8 mouse cellular contexts compared by ENCODE assay signal in the genomic region with DNA sequence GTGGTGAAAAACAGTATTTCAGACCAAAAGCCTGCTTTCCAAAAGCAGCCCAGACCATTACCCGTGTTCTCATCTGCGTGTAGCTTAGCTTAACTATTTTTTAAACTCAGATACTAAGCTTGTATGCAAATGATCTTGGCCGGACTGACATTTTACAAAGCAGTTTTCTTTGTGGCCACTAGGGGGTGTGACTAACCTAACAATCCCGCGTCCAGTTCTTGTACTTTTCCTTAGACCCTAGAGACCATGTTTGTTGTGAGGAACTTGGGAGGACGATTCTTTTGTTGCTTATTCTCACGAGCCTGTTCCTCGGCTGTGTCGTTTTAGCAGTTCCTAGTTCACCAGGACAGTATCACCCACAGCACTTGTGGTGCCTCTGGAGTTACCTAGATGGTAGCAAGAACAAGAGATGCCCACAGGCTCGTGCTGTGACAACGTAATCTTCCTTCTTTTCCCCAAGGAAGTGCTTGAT.
DNase-seq lines count a peak whose midpoint lies in the region; ATAC-seq and TF ChIP-seq lines count a peak whose summit lies in the region.

No protein-coding gene starts in this region.

- ATAC-seq in forebrain, embryonic 11.5 days (replicated peaks; ENCODE audit: low FRiP score): peak; percentile 65
- peak; percentile 63; the same call in 1 of the 2 replicates for ATAC-seq in lung, embryonic 16.5 days (ENCODE audit: low read depth)

- H3K9me3 ChIP-seq in forebrain, embryonic 11.5 days (ENCODE audit: control insufficient read depth, low read length): no peaks in the 10 kb centered on the region
- H3K9me3 ChIP-seq in hindbrain, embryonic 10.5 days: no peaks in the 10 kb centered on the region
- H3K9me3 ChIP-seq in lung, embryonic 16.5 days (ENCODE audit: control insufficient read depth, low read length): no peaks in the 10 kb centered on the region

- 0 out of 2 replicates have a peak, but pooled peaks cover 3% of the 10 kb centered on the region for H3K4me1 ChIP-seq in forebrain, embryonic 11.5 days (replicated peaks; ENCODE audit: control insufficient read depth, insufficient read depth, low read length)
- peaks cover 4% of the 10 kb centered on the region; the same call in 1 of the 2 replicates for H3K4me1 ChIP-seq in hindbrain, embryonic 10.5 days (replicated peaks)
- 0 out of 2 replicates have a peak, but pooled peaks cover 2% of the 10 kb centered on the region for H3K4me1 ChIP-seq in lung, embryonic 16.5 days (replicated peaks; ENCODE audit: control insufficient read depth, insufficient read depth, low read length)

- H3K4me2 ChIP-seq in forebrain, embryonic 11.5 days (ENCODE audit: low read depth, low read length, severe bottlenecking): no peak overlapping the region
- H3K4me2 ChIP-seq in lung, embryonic 16.5 days (ENCODE audit: low read depth, low read length): no peak overlapping the region

- no peaks in the 10 kb centered on the region for H3K36me3 ChIP-seq in forebrain, embryonic 11.5 days (ENCODE audit: control insufficient read depth, insufficient read depth, low read length)
- peaks cover 17% of the 10 kb centered on the region for H3K36me3 ChIP-seq in hindbrain, embryonic 10.5 days
- peaks cover 13% of the 10 kb centered on the region for H3K36me3 ChIP-seq in lung, embryonic 16.5 days (ENCODE audit: control insufficient read depth, insufficient read depth, low read length)

- no peak overlapping the region for H3K27ac ChIP-seq in forebrain, embryonic 11.5 days (ENCODE audit: low read depth, low read length)
- peak overlapping the region; percentile 78 for H3K27ac ChIP-seq in hindbrain, embryonic 10.5 days
- H3K27ac ChIP-seq in layer of hippocampus, adult 2 months: peak overlapping the region; percentile 46
- H3K27ac ChIP-seq in lung, embryonic 16.5 days (ENCODE audit: low read length): no peak overlapping the region

- no peak overlapping the region for H3K4me3 ChIP-seq in forebrain, embryonic 11.5 days (ENCODE audit: low read depth, low read length)
- no peak overlapping the region for H3K4me3 ChIP-seq in hindbrain, embryonic 10.5 days
- no peak overlapping the region for H3K4me3 ChIP-seq in layer of hippocampus, adult 2 months
- no peak overlapping the region for H3K4me3 ChIP-seq in lung, embryonic 16.5 days (ENCODE audit: low read length)

- 18% methylated on average over 11 of the region's 11 CpGs for WGBS in forebrain, embryonic 11.5 days
- WGBS in hindbrain, embryonic 10.5 days: 20% methylated on average over 11 of the region's 11 CpGs
- 18% methylated on average over 11 of the region's 11 CpGs for WGBS in lung, embryonic 16.5 days

- DNase-seq in MN1 (ENCODE audit: low spot score): peak; percentile 78
- peak; percentile 73 for DNase-seq in c-Kit-positive CD71-positive TER-119-positive erythroid progenitor cells, embryonic 14.5 days (ENCODE audit: low spot score)
- DNase-seq in forebrain, embryonic 11.5 days (ENCODE audit: low spot score): no peak
- DNase-seq in hindbrain, embryonic 10.5 days (ENCODE audit: low spot score): peak; percentile 50
- DNase-seq in layer of hippocampus, adult 2 months (ENCODE audit: low spot score in 2 of 2): peak; percentile 50 to 66
- peak; percentile 30 for DNase-seq in ovary, postnatal 10 days (ENCODE audit: low spot score)
- no peak for DNase-seq in urinary bladder, postnatal 25 days (ENCODE audit: low spot score)

- TF ChIP-seq CTCF in layer of hippocampus, adult 2 months (conservative IDR thresholded peaks at IDR 0.05): peak; percentile 97

- peak overlapping the region; percentile 41 for H3K9ac ChIP-seq in forebrain, embryonic 11.5 days (ENCODE audit: low read length)
- peak overlapping the region; percentile 40; the same call in 1 of the 2 replicates for H3K9ac ChIP-seq in lung, embryonic 16.5 days (ENCODE audit: low read length)

- H3K27me3 ChIP-seq in forebrain, embryonic 11.5 days (ENCODE audit: control insufficient read depth, insufficient read depth, low read length): no peaks in the 10 kb centered on the region
- H3K27me3 ChIP-seq in hindbrain, embryonic 10.5 days (ENCODE audit: insufficient read depth, poor library complexity, severe bottlenecking): no peaks in the 10 kb centered on the region
- no peaks in the 10 kb centered on the region for H3K27me3 ChIP-seq in lung, embryonic 16.5 days (ENCODE audit: control insufficient read depth, insufficient read depth, low read depth, low read length)

Comparison
In these comparisons a context has a peak if more than half of its experiments do, and no peak if none do; other contexts are left out.
1. DNase-seq: peak in MN1 (single experiment), c-Kit-positive CD71-positive TER-119-positive erythroid progenitor cells, embryonic 14.5 days (single experiment), hindbrain, embryonic 10.5 days (single experiment), layer of hippocampus, adult 2 months (2 of 2) and ovary, postnatal 10 days (single experiment); none in forebrain, embryonic 11.5 days (single experiment) and urinary bladder, postnatal 25 days (single experiment).
2. H3K27ac ChIP-seq: peak in hindbrain, embryonic 10.5 days (single experiment) and layer of hippocampus, adult 2 months (single experiment); none in forebrain, embryonic 11.5 days (single experiment) and lung, embryonic 16.5 days (single experiment).